Mouse (Mus musculus) T-helper 17 cell (primary cell): ENCODE data around the gene Slc44a2.

Experiments used
- in situ Hi-C, 2 experiments: fragments of 300-600 bp; cut with MboI, MseI; formaldehyde crosslinking; loops; 1 replicate in 1 of 2; 2 replicates in 1 of 2; pipeline ENCODE4 v1.15.1; 2025; ENCODE audit warnings: high pct_unique_total_duplicates in 2 of 2

Gene Slc44a2

GRCm38 (mm10) chr9:21320619-21321512 is at the start of gene Slc44a2:
TSS of gene Slc44a2 (plus strand) at chr9:21320698.
- in situ Hi-C loops = no loop called here

- in situ Hi-C loops = no loop called here
Observed at GRCm38 (mm10) chr9:21272391-21272790, 48.1 kb upstream of the Slc44a2 start.

GRCm38 (mm10) chr9:21273094-21273493 is 47.4 kb upstream of the Slc44a2 start:
- in situ Hi-C loops = no loop called here

GRCm38 (mm10) chr9:21273520-21274228 is 46.8 kb upstream of the Slc44a2 start:
- in situ Hi-C loops = no loop called here

- in situ Hi-C loops = no loop called here
Observed at GRCm38 (mm10) chr9:21274336-21274735, 46.2 kb upstream of the Slc44a2 start.

GRCm38 (mm10) chr9:21275013-21275710 is 45.3 kb upstream of the Slc44a2 start:
- in situ Hi-C loops = no loop called here

GRCm38 (mm10) chr9:21275727-21276126 is 44.8 kb upstream of the Slc44a2 start:
- in situ Hi-C loops = no loop called here

- in situ Hi-C loops = no loop called here
Observed at GRCm38 (mm10) chr9:21276307-21276706, 44.2 kb upstream of the Slc44a2 start.

GRCm38 (mm10) chr9:21277776-21278175 is 42.7 kb upstream of the Slc44a2 start:
- in situ Hi-C loops = no loop called here

- in situ Hi-C loops = no loop called here
Observed at GRCm38 (mm10) chr9:21283591-21283990, 36.9 kb upstream of the Slc44a2 start.

GRCm38 (mm10) chr9:21283994-21284393 is 36.5 kb upstream of the Slc44a2 start:
- in situ Hi-C loops = no loop called here

GRCm38 (mm10) chr9:21286753-21287152 is 33.7 kb upstream of the Slc44a2 start:
- in situ Hi-C loops = no loop called here

GRCm38 (mm10) chr9:21287571-21288402 is 32.7 kb upstream of the Slc44a2 start, which contains the start of gene Kri1:
TSS of gene Kri1 (minus strand) at chr9:21287969.
- in situ Hi-C loops = no loop called here

- in situ Hi-C loops = no loop called here
Observed at GRCm38 (mm10) chr9:21288404-21289336, 31.8 kb upstream of the Slc44a2 start.

- in situ Hi-C loops = no loop called here
Observed at GRCm38 (mm10) chr9:21289337-21289671, 31.2 kb upstream of the Slc44a2 start.

GRCm38 (mm10) chr9:21290589-21290988 is 29.9 kb upstream of the Slc44a2 start:
- in situ Hi-C loops = loop anchor here in 1 of 2 experiments (10.0 kb wide), 1 partner anchor 64 kb away; no protein-coding TSS in a partner anchor

GRCm38 (mm10) chr9:21291022-21291787 is 29.3 kb upstream of the Slc44a2 start, which contains the start of gene Cdkn2d:
TSS of gene Cdkn2d (minus strand) at chr9:21291407.
- in situ Hi-C loops = loop anchor here in 1 of 2 experiments (10.0 kb wide), 1 partner anchor 64 kb away; no protein-coding TSS in a partner anchor

- in situ Hi-C loops = loop anchor here in 1 of 2 experiments (10.0 kb wide), 1 partner anchor 63 kb away; no protein-coding TSS in a partner anchor
Observed at GRCm38 (mm10) chr9:21291868-21292267, 28.6 kb upstream of the Slc44a2 start.

GRCm38 (mm10) chr9:21292271-21292670 is 28.2 kb upstream of the Slc44a2 start:
- in situ Hi-C loops = loop anchor here in 1 of 2 experiments (10.0 kb wide), 1 partner anchor 63 kb away; no protein-coding TSS in a partner anchor
